Mouse (Mus musculus) monocyte, adult 2 months (primary cell): ENCODE results near the gene Pccb.

Experiments
- DNase-seq, 2 experiments: peaks; one replicate each; pipeline ENCODE4 v3.0.0; 2022; ENCODE audit warnings: low spot score in 2 of 2, low read depth in 1 of 2

Gene Pccb

DNA sequence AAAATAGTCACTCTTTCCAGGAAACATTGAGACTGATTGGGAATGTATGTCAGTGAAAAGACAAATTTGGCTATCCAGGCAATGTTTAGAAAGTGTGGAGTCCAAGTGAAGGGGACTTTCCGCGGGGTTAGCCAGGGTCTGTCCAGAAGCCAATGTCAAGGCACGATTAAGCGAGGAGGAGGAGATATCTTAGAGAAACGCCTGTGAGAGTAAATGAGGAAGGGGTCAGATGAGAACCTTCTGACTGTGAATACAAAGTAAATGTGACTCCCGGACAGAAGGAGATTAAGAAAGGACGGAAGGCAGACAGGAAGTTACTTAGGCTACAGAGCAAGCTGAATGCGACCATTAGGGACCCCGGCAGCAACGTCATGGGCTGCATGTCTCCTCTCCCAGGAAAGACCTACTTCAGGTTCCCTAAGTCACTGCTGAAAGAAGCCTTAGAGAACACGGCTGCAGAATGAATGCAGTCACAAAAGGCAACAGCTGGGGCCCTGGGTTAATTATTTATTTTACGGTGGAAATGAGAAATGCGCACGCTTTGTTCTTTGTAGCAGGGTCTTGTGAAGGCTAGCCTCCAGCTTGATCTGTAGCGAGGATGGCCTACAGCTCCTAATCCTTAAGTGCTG lies 11.1 kb upstream of the Pccb start:
- DNase-seq, result no peak

DNA sequence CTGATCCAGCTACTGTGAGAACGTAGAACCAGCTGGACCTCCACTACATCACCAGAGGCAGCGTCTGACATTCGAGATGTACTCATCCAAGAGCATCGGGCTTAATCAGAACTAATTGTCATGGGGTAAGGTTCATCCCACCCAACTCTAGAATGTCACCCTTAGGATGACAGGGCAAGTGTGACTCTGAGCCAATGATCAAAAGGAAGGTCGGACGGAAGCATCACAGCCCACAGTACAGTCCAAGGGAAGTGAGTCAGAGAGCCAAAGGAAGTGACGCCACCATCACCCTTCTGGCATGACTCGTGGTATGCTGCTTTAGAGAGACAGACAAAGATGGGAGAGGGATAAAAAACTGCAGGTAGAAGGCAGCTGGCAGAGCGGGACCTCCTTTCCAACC lies 7.6 kb upstream of the Pccb start:
- DNase-seq, result no peak

DNA sequence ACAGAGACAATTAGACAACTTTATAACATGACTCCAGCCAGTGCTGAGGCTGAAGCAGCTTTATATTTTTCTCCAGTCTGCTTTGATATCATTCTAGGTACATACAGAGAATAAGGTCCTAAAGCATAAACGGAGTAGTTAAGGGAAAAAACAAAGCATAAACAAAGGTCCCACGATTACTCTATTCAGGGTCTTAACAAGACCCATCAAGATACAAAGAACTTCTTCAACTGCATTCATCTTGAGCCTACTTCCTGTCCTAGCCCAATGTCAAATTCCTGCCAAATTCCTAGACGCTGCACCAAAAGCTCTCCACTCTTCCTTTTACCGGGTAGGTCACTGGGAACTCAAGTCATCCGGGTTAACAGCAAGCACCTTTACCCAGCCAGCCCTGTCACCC lies 6.8 kb upstream of the Pccb start:
- no peak for DNase-seq

DNA sequence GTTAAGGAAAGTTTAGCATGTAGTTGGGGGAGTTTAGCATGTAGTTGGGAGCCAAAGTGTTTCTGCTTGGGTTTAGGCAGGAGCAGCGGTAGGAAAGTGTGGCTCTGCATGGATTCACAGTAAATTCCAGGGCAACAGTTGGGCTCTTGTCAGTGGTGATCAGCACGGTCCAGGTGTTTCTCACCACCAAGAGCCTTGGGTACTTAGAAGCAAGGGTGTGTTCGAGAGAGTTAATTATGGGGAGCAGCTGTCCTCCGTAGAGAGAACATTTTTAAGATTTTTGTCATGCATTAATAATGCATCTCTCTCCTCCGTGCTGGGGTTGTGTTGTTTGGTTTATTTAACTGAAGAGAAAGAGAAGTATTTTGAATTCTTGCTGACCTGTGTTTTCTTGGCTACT lies 3.9 kb upstream of the Pccb start:
- DNase-seq, result no peak

DNA sequence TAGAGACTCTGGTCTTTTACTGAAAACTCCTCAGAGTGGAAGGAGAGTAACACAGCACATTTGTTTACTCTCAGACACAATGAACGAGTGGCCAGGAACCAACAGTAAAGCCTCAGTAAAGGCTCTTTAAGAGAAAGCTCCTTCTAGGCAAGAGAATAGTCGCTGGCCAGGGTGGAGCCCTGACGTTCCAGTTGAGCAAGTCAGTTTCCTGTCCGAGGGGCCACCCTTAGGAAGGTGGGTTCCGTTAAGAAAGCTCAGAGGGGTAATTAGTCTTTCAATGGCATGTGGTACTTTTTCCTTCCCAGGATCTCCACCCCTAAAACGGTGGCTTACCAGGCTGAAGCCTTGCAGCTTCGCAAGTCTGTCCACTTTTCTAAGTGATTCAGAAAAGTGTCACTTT lies 2.7 kb upstream of the Pccb start:
- DNase-seq, result no peak

DNA sequence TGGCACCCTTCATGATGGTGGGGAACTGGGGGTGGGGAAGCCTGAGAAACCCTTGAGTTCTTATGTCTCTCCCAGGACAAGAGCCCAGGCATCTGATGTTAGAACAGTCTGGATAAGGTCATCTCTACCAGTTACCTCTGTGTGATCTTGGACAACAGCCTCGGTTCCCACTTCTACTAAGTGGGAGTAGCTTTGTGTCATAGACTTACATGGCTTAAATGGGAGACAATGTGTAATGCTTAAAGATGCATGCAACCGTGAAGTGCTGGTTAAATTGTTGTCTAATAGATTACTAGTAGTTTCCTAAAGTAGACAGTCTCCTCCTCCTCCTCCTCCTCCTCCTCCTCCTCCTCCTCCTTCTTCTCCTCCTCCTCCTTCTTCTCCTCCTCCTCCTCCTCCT lies 2.2 kb upstream of the Pccb start:
- no peak for DNase-seq

DNA sequence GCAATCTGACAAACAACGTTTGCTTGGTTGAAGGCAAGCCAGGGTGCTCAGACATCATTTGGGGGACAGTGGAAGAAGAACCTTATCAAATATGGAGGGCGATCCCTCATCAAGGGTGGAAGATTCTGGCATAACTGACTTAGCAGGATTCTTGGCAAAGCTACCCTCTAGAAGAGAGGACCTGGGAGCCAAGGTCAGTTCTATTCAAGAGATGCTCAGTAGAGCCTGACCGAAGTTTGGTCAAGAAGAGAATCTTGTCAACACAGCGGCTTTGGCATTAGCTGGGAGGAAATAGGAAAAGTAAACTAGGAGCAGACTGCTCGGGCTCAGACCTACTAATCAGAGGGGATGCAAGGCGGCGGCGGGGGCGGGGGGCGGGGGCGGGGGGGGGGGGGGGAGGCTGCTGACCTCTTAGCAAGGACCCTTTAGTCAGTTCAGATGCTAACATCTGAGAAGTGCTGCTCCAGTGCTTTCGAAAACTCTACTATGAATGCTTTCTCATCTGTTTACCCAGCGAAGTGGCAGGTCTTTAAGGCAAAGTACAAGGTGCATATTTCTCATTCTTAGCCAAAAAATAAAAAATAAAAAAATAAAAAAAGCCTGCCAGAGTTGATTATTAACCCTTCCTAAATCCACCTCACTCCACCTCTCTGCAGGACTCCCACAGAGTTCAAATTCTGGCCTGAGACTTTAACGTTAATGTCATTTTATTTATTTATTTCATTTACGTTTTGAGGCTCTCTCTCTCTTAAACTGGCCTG lies 1.3 kb upstream of the Pccb start:
- DNase-seq, result no peak

DNA sequence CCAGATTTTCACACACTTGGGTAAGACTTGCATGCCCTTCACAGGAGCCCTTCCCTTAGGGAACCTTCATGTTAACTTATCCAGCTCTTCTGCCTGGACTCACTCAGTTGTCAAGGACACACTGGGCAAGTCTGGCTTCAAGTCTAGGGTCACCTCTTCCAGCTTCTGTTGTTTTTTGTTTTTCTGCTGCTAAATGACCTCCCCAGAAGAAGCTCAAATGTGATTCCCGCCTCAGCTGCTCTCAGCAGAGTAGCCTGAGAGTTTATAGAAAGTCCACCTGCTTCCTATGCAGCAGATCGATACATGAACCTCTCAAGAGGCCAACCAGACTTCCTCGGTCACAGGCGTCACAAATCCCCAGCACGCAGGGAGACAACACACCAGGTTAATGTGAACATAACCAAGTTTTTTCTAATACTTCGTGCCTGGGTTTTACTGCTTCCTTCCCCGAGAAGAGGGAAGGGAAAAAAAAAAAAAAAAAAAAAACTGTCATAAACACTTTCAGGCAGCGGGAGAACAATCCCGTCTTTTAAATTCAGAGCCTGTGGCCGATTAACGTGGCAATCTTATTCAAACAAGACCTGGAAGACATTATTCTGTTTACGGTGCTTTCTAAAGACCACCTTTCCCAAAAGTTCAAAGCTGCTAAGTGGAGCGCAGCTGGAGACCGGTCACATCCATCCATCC lies 794 bp downstream of the Pccb start:
- no peak for DNase-seq

DNA sequence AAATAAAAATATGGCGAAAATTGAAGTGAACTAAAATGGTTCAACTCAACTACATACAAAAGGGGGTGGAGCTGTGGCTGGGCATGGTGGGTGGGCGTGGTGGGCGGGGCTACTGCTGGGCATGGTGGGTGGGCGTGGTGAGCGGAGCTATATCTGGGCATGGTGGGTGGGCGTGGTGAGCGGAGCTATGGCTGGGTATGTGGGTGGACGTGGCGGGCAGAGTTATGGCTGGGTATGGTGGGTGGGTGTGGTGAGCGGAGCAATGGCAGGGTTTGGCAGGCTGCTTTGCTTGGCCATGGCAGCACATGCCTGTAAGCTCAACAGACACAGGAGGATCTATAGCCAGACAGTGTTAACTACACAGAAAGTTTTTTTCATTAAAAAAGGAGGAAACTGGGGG lies 15.9 kb downstream of the Pccb start:
- DNase-seq, result no peak

DNA sequence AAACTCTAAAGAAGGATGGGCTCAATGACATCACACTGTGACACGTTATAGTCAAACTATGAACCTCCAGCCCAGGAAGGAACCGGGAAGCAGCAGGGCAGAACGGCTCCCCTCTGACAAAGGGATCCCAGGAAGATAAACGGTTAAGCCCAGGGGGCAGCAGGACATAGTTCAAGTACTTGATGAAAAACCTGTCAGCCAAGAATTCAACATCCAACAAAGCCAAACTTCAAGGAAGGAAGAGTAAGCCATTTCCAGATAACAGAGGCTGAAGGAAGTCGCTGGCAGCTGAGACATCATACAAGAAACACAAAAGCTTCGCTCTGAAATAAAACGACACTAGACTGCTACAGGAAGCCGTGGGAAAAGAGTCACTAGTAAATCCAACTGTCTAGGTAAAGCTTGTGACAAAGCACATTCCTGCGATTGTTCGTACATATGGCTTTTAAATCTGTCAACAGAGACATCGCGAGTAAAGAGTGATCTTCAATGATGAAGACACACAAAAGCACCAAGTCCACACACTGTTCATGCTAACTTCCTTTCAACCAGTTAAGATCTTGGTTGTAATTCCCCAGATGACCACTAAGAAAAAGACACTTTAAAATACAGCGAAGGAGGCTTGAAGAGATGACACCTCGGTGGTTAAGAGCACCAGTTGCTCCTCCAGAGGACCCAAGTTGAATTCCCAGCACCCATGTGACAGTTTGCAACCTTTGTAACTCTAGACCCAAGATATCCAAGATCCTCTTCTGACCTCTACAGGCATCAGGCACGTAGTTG lies 16.8 kb downstream of the Pccb start:
- DNase-seq, result no peak

DNA sequence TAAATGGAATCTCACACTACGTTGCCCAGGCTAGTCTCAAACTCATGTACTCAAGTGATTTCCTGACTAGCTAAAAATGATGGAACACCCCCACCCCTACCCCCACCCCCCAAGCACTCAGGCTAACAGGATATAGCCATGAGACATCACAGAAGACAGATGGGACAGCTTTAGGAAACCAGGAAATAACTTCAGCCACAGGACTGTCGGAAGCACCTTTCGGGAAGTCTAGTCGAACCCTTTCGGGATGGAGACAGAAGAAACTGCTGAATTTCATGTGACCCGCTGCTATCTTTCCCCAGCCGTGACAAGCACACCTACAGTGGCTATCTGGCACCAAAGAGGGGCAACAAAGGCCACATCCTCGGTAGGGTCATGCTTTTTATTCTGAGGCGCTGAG lies 19.4 kb downstream of the Pccb start:
- DNase-seq, result no peak

DNA sequence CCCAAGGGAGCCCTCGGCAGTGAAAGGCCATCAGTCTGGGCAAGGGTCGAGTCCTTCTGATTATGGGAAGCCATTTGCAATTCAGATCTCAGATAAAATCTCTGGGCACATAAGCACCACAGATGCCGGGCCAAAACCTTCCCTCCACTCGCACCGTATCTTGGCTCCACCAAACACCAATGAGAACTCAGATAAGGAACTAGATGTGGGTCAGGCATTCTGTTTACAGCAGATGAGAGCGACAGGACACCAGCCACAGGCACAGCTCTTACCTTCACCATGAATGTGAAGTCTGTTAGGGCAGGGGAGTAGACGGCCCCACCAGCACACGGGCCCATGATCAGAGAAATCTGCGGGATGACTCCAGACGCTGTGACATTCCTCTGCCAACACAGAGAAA lies 22.3 kb downstream of the Pccb start:
- no peak for DNase-seq

DNA sequence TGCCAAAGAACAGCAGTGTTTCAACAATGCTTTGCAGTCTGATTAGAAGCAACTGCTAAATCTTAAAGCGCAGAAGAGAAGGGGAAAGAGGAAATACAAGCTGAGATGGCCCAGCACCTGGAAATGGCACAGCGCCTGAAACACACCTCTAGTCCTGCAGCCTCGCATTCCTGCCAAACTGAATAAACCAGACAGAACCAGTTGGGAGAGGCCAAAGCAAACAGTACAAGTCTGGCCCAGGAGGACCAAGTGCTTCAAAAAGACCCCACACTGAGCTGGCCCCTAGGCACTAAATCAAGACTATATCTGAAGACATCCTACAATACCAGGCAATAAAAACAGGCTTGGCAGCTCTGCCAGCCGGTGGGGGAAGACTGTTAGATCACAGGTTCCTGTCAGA lies 28.8 kb downstream of the Pccb start:
- DNase-seq, result no peak

DNA sequence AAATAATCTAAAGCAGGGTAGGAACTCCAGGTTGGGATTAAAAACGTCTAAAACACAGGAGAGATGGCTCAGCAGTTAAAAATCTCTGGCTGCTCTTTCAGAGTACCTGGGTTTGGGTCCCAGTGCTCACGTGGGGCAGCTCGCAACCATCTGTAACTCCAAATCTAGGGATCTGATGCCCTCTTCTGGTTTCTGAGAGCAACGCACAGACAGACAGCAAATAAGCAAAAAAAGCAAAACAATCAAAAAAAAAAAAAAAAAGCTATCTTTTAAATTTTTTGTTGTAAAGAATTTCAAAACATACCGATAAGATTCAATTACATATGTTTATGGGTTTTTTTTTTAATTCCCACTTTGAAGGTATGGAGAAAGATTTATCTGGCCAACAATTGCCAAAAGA lies 31.4 kb downstream of the Pccb start:
- no peak for DNase-seq

DNA sequence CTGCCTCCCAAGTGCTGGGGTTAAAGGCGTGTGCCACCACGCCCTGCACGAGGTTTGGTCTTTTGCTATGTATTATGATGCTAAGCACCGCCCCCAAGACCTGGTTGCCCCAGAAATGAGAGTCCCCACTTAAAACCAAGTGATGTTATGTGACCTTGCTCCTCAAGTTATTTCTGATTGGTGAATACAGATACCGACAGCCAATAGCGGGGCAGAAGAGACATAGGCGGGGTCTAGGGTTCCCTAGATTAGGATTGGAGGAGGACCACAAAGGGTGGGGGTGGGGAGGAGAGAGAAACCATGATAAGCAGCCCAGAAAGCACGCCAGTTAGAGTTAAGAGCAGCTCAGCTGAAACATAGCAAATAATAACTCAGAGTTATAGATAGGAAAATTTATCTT lies 31.9 kb downstream of the Pccb start:
- DNase-seq, result no peak

DNA sequence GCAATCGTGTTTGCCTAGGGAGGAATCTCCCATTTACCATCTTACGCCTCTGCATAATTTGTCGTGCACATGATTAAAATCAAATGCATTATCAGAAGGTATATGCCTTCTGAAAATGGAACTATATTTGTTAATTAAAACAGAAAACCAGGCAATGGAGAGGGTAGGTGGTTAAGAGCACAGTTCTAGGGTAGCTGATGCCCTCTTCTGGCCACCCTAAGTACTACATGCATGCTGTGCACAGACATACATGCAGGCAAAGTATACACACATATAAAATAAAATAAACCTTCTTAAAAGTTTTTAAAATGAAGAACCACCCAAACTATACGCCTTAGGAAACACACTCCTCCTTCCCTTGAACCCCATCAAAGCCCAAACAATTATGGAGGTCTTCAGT lies 32.6 kb downstream of the Pccb start:
- DNase-seq, result no peak

DNA sequence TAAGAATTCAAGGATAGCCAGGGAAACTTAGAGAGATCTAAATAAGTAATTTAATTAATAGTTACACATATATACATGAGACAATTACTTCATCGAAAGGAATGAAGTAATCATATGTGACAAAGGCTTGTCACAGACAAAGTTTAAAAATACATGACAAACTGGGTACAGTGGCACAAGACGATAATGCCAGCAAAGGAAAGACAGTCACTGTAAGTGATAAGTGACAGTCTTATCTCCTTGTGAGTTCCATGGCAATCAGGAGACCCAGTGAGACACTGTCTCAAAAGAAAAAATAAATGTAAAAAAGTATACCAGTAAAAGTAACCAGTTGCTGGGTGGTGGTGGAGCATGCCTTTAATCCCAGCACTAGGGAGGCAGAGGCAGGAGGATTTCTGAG lies 37.6 kb downstream of the Pccb start:
- no peak for DNase-seq

DNA sequence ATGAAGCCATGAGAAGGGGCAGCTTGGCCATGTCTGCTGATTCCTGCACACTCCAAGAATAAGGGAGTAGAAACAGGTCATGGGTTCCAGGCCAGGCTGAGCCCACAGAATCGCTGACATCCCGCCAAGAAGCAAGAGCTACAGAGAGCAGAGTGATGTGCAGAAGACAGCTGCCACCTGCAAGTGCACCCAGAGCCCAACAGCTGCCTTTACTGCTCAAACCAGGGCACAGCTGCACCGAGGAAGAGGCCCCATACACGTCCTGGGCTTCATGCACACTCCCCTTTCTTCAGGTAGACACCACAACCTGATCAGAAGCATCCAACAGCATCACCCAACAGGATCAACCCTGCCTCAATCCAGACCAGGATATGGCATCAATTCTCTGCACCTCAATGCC lies 40.8 kb downstream of the Pccb start:
- no peak for DNase-seq

DNA sequence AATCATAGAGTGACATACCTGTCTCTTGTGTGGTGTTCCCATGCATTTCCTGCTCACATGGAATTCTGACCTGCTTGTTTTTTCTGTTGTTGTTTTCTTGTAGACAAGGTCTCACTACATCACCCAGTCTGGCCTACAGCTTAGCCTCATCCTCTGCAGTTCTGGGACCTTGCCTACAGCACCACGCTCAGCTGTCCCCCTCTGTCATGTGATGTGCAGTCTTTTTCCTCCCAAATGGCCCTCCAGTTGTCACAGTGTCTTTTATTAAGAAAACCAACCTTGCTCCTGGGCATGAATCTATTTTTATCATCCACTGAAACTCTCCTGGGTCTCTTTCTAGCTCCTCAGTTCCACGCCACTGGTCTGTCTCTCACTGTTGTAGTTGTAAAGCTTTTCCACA lies 42.5 kb downstream of the Pccb start:
- no peak for DNase-seq

DNA sequence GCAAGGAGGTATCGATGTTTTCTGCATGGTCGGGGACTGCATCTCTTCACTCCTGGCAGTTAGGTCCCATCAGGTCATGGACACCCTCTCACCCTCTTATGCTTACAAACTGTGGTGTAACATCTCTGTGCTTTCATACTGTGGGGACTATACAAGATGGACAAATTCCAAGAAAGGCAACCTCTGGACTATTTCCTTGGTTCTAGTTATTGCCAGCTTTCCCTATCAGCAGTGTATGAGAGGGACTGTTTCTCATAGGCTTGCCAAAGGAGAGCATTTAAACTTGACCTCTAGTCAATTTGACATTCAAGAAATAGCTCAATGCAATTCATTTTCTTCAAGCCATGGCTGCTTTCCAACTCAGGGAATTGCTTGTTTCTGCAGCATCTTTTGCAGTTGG lies 43.4 kb downstream of the Pccb start:
- no peak for DNase-seq

DNA sequence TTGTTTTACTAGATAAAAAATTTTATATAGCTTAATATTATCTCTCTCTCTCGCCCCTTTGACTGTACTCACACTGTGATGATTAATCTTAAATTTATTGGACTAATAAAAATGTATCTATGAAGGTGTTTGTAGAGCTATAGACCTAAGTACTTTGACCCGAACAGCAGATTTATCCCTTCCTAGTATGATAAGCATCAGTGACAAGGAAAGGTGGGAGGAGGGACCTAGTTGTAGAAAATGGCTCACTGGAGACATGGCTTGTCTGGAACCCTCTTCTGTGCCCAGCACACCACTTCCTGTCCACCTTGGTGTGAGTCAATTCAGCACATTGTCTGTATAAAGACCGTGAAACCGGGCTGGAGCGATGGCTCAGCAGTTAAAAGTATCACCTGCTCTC lies 44.1 kb downstream of the Pccb start:
- DNase-seq, result no peak

DNA sequence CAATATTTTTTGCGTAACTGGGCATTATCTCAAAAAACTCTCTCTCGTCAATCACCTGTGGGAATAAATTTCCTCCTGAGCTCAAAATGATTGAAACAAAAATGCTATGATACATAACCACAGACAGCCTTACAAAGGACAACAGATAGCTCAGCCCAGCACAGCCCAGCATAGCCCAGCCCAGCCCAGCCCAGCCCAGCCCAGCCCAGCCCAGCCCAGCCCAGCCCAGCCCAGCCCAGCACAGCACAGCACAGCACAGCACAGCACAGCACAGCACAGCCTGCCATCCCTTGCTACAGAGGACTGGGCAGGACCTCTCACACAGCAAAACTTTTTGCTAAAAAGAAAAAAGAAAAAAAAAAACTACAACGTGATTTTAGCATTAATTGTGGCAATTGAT lies 46.8 kb downstream of the Pccb start:
- no peak for DNase-seq
